Mouse (Mus musculus) C2C12 (cell line): ENCODE data around the gene Nnmt.

Experiments
- CTCF ChIP-seq: IDR thresholded peaks from one replicate; pipeline ENCODE4 v1.5.1; 2011; ENCODE audit not compliant: control insufficient read depth, insufficient read depth, insufficient read length
- MAX ChIP-seq: IDR thresholded peaks from one replicate; pipeline ENCODE4 v1.6.1; 2011; ENCODE audit warnings: mild to moderate bottlenecking, control low read depth
- MYOD1 ChIP-seq: IDR thresholded peaks from one replicate; pipeline ENCODE4 v1.6.1; 2011; ENCODE audit warnings: low read depth; ENCODE audit not compliant: control insufficient read depth, insufficient read length

DNA sequence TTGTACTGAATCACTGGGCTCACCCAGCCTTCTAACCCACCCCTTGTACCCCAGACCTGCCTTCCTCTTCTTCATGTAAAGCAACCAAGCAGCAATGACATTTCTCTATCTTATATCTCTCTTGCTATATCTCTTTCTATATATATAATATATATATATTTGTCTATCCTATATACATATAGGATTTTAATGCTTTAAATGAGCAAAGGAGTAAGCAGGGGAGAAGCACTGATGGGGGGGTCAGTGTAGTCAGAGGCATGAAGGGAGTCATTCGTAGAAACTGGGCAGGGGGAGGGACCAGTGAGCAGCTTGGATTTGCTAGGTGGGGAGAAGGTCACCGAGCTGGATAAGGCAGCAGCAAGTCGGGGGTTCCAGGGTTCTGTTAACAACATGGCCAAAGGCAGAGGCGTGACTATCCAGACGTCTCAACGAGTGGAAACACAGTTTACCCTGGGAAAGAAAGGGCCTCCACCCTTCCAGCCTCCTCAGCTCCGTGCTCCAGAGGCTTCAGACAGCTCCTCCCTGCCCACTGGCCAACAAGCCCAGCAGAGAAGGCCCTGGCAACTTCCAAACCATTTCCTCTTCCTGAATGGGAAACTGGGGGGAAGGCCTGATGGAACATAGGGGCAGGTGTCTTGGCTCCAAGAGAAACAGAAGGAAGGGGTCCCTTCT is 48.6 kb upstream of the Nnmt start:
- TF ChIP-seq CTCF: no peak
- TF ChIP-seq MYOD1: no peak
- TF ChIP-seq MAX: no peak
